Mouse (Mus musculus): ENCODE results near the gene Rbfox1. TPM values are rescaled to one million over a fixed set of nuclear protein-coding genes. Genes with fewer than 3 reads are reported as not detected.

Rbfox1 gene
- polyA plus RNA-seq, 1 experiment, result 0.22 TPM

DNA sequence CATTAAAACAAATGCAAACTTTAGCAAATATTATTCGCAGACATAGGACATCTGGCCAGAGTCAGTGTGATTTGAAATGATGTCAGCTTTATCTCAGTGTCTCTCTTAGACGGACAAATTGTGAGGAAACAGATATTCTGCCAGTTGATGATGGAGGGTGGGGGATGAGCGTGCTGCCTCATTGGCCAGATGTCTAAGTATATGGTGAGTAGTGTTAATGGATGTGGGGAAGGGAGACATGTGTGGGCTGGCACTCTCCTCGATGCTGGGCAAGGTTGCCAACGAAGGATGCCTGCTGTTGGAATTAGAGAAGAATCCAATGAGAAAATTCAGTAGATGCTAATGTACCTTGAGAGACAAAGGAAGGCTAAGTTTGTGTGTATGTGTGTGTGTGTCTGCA lies 25.6 kb downstream of the Rbfox1 start:
- H3K36me3 ChIP-seq (ENCODE audit: control insufficient read depth, insufficient read depth), result no peaks in the 10 kb centered on the region
- H3ac ChIP-seq (ENCODE audit: control insufficient read depth, insufficient read length, low read depth), result no peak overlapping the region
- H3K4me3 ChIP-seq (ENCODE audit: insufficient read depth, poor library complexity, severe bottlenecking), result no peak overlapping the region
- no peak for TF ChIP-seq MYOD1 (IDR thresholded peaks at IDR 0.05; ENCODE audit: control insufficient read depth, insufficient read length, low read depth)
- TF ChIP-seq FOSL1 (IDR thresholded peaks at IDR 0.05; ENCODE audit: insufficient read depth, low read length, poor library complexity, severe bottlenecking), result no peak
- no peak for TF ChIP-seq CEBPB (IDR thresholded peaks at IDR 0.05; ENCODE audit: low read depth)
- TF ChIP-seq USF1 (IDR thresholded peaks at IDR 0.05; ENCODE audit: low read depth), result no peak
- TF ChIP-seq CTCF (IDR thresholded peaks at IDR 0.05; ENCODE audit: control insufficient read depth, insufficient read depth, insufficient read length), result no peak
- TF ChIP-seq MYOG (IDR thresholded peaks at IDR 0.05; ENCODE audit: control insufficient read depth, extremely low read depth, insufficient read length), result no peak
- no peak for TF ChIP-seq MAX (IDR thresholded peaks at IDR 0.05)
- no peaks in the 10 kb centered on the region for H3K79me2 ChIP-seq (ENCODE audit: control insufficient read depth, insufficient read depth)
- H3K79me3 ChIP-seq (ENCODE audit: low read depth), result no peaks in the 10 kb centered on the region
- no peaks in the 10 kb centered on the region for H3K27me3 ChIP-seq (ENCODE audit: control insufficient read depth, insufficient read depth, insufficient read length)

GRCm38 (mm10) chr16:5911880-5912327 lies 26.7 kb downstream of the Rbfox1 start:
- Histone ChIP-seq H3K27me3 (ENCODE audit: control insufficient read depth, insufficient read depth, insufficient read length) (no peaks in the 10 kb centered on the region), H3K36me3 (ENCODE audit: control insufficient read depth, insufficient read depth) (no peaks in the 10 kb centered on the region), H3ac (ENCODE audit: control insufficient read depth, insufficient read length, low read depth) (no peak overlapping the region), H3K4me3 (ENCODE audit: insufficient read depth, poor library complexity, severe bottlenecking) (no peak overlapping the region), H3K79me3 (ENCODE audit: low read depth) (no peaks in the 10 kb centered on the region), H3K79me2 (ENCODE audit: control insufficient read depth, insufficient read depth) (no peaks in the 10 kb centered on the region)
- TF ChIP-seq MYOD1 (IDR thresholded peaks at IDR 0.05; ENCODE audit: control insufficient read depth, insufficient read length, low read depth) (no peak), CTCF (IDR thresholded peaks at IDR 0.05; ENCODE audit: control insufficient read depth, insufficient read depth, insufficient read length) (no peak), MAX (IDR thresholded peaks at IDR 0.05) (no peak), CEBPB (IDR thresholded peaks at IDR 0.05; ENCODE audit: low read depth) (no peak), USF1 (IDR thresholded peaks at IDR 0.05; ENCODE audit: low read depth) (no peak), MYOG (IDR thresholded peaks at IDR 0.05; ENCODE audit: control insufficient read depth, extremely low read depth, insufficient read length) (no peak), FOSL1 (IDR thresholded peaks at IDR 0.05; ENCODE audit: insufficient read depth, low read length, poor library complexity, severe bottlenecking) (no peak)

DNA sequence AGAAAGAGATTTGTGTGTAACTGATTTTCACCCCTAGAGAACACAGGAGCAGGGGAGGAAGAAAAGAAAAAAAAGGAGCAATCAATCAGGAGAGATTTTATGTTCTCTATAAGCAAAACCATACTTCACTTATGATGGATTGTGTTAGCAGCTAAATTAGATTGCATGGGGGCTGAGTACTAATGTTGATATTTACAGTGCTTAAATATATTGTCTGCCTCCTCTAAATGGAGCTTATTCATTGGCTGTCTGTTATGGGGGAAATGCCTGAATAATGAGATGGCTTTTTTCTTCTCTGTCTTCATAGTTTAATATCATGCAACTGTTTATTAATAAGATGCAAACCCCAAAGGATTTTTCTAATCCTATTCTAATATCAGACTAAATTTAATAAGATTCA lies 32.8 kb downstream of the Rbfox1 start:
- H3K4me3 ChIP-seq (ENCODE audit: insufficient read depth, poor library complexity, severe bottlenecking), result no peak overlapping the region
- H3K79me3 ChIP-seq (ENCODE audit: low read depth), result no peaks in the 10 kb centered on the region
- H3K79me2 ChIP-seq (ENCODE audit: control insufficient read depth, insufficient read depth), result no peaks in the 10 kb centered on the region
- no peaks in the 10 kb centered on the region for H3K36me3 ChIP-seq (ENCODE audit: control insufficient read depth, insufficient read depth)
- TF ChIP-seq CTCF (IDR thresholded peaks at IDR 0.05; ENCODE audit: control insufficient read depth, insufficient read depth, insufficient read length), result no peak
- no peak for TF ChIP-seq MYOD1 (IDR thresholded peaks at IDR 0.05; ENCODE audit: control insufficient read depth, insufficient read length, low read depth)
- TF ChIP-seq CEBPB (IDR thresholded peaks at IDR 0.05; ENCODE audit: low read depth), result no peak
- TF ChIP-seq MYOG (IDR thresholded peaks at IDR 0.05; ENCODE audit: control insufficient read depth, extremely low read depth, insufficient read length), result no peak
- TF ChIP-seq MAX (IDR thresholded peaks at IDR 0.05), result no peak
- no peak for TF ChIP-seq USF1 (IDR thresholded peaks at IDR 0.05; ENCODE audit: low read depth)
- no peak for TF ChIP-seq FOSL1 (IDR thresholded peaks at IDR 0.05; ENCODE audit: insufficient read depth, low read length, poor library complexity, severe bottlenecking)
- H3K27me3 ChIP-seq (ENCODE audit: control insufficient read depth, insufficient read depth, insufficient read length), result no peaks in the 10 kb centered on the region
- no peak overlapping the region for H3ac ChIP-seq (ENCODE audit: control insufficient read depth, insufficient read length, low read depth)

DNA sequence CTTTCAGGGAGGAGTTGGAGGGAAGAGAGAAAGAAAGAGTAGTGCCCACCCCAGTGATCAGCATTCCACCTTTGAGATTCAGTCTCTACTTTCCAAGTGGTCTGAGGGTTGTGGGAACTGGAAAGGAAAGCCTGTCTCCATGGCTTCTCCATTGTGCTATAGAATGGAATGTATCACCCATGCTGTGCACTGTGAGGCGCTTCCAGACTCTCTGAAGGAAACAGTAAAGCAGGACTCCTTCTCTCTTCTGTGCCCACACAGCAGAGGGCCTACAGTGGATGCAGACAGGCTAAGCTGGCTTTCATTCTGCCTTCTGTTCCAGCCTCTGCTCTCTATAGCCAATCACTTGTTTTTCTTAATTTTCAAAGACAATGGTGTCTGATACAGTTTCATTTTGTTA lies 41.8 kb downstream of the Rbfox1 start:
- no peak overlapping the region for H3K4me3 ChIP-seq (ENCODE audit: insufficient read depth, poor library complexity, severe bottlenecking)
- H3K27me3 ChIP-seq (ENCODE audit: control insufficient read depth, insufficient read depth, insufficient read length), result no peaks in the 10 kb centered on the region
- no peak overlapping the region for H3ac ChIP-seq (ENCODE audit: control insufficient read depth, insufficient read length, low read depth)
- TF ChIP-seq MYOD1 (IDR thresholded peaks at IDR 0.05; ENCODE audit: control insufficient read depth, insufficient read length, low read depth) (no peak), CEBPB (IDR thresholded peaks at IDR 0.05; ENCODE audit: low read depth) (no peak), USF1 (IDR thresholded peaks at IDR 0.05; ENCODE audit: low read depth) (no peak), MYOG (IDR thresholded peaks at IDR 0.05; ENCODE audit: control insufficient read depth, extremely low read depth, insufficient read length) (no peak), FOSL1 (IDR thresholded peaks at IDR 0.05; ENCODE audit: insufficient read depth, low read length, poor library complexity, severe bottlenecking) (no peak)
- H3K79me2 ChIP-seq (ENCODE audit: control insufficient read depth, insufficient read depth), result no peaks in the 10 kb centered on the region
- H3K36me3 ChIP-seq (ENCODE audit: control insufficient read depth, insufficient read depth), result no peaks in the 10 kb centered on the region
- no peaks in the 10 kb centered on the region for H3K79me3 ChIP-seq (ENCODE audit: low read depth)

GRCm38 (mm10) chr16:5931680-5932079 lies 46.5 kb downstream of the Rbfox1 start:
- Histone ChIP-seq H3K79me2 (ENCODE audit: control insufficient read depth, insufficient read depth) (no peaks in the 10 kb centered on the region), H3K4me3 (ENCODE audit: insufficient read depth, poor library complexity, severe bottlenecking) (no peak overlapping the region), H3K79me3 (ENCODE audit: low read depth) (no peaks in the 10 kb centered on the region), H3K36me3 (ENCODE audit: control insufficient read depth, insufficient read depth) (no peaks in the 10 kb centered on the region), H3ac (ENCODE audit: control insufficient read depth, insufficient read length, low read depth) (no peak overlapping the region), H3K27me3 (ENCODE audit: control insufficient read depth, insufficient read depth, insufficient read length) (no peaks in the 10 kb centered on the region)
- TF ChIP-seq MYOD1 (IDR thresholded peaks at IDR 0.05; ENCODE audit: control insufficient read depth, insufficient read length, low read depth), result no peak
- TF ChIP-seq CTCF (IDR thresholded peaks at IDR 0.05; ENCODE audit: control insufficient read depth, insufficient read depth, insufficient read length), result no peak
- no peak for TF ChIP-seq FOSL1 (IDR thresholded peaks at IDR 0.05; ENCODE audit: insufficient read depth, low read length, poor library complexity, severe bottlenecking)
- TF ChIP-seq CEBPB (IDR thresholded peaks at IDR 0.05; ENCODE audit: low read depth), result no peak
- no peak for TF ChIP-seq MAX (IDR thresholded peaks at IDR 0.05)
- no peak for TF ChIP-seq USF1 (IDR thresholded peaks at IDR 0.05; ENCODE audit: low read depth)
- TF ChIP-seq MYOG (IDR thresholded peaks at IDR 0.05; ENCODE audit: control insufficient read depth, extremely low read depth, insufficient read length), result no peak

GRCm38 (mm10) chr16:5940016-5940415 lies 54.9 kb downstream of the Rbfox1 start:
- Histone ChIP-seq H3K27me3 (ENCODE audit: control insufficient read depth, insufficient read depth, insufficient read length) (no peaks in the 10 kb centered on the region), H3K4me3 (ENCODE audit: insufficient read depth, poor library complexity, severe bottlenecking) (no peak overlapping the region), H3ac (ENCODE audit: control insufficient read depth, insufficient read length, low read depth) (no peak overlapping the region), H3K79me3 (ENCODE audit: low read depth) (no peaks in the 10 kb centered on the region), H3K79me2 (ENCODE audit: control insufficient read depth, insufficient read depth) (no peaks in the 10 kb centered on the region), H3K36me3 (ENCODE audit: control insufficient read depth, insufficient read depth) (no peaks in the 10 kb centered on the region)
- TF ChIP-seq MYOG (IDR thresholded peaks at IDR 0.05; ENCODE audit: control insufficient read depth, extremely low read depth, insufficient read length) (no peak), CTCF (IDR thresholded peaks at IDR 0.05; ENCODE audit: control insufficient read depth, insufficient read depth, insufficient read length) (no peak), CEBPB (IDR thresholded peaks at IDR 0.05; ENCODE audit: low read depth) (no peak), MYOD1 (IDR thresholded peaks at IDR 0.05; ENCODE audit: control insufficient read depth, insufficient read length, low read depth) (no peak), USF1 (IDR thresholded peaks at IDR 0.05; ENCODE audit: low read depth) (no peak), FOSL1 (IDR thresholded peaks at IDR 0.05; ENCODE audit: insufficient read depth, low read length, poor library complexity, severe bottlenecking) (no peak), MAX (IDR thresholded peaks at IDR 0.05) (no peak)

Measured in C2C12 (cell line).